Mouse (Mus musculus) cerebellum, adult 8-10 months (tissue): ENCODE results near the gene Mrps14.

Source experiments
- DNase-seq: peaks from one replicate; pipeline ENCODE4 v3.0.0; 2022

The Mrps14 gene

DNA sequence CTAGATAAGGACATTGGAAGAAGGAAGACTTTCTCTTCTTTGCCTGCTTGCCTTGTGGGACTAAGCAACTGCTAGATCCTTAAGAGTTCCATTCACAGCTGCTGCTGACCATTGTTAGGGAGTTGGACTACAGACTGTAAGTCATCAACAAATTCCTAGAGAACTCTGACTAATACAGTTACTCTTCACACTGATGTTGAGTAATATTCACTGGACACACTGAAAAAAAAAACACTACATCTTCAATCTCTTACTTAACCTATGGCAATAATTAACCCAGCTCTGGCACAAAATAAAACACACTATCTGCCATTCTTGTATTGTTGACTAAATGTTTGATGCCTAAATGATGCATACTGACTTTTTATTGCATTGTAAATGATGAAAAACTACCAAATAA, 32.8 kb downstream of the Mrps14 start:
- DNase-seq, result no peak

DNA sequence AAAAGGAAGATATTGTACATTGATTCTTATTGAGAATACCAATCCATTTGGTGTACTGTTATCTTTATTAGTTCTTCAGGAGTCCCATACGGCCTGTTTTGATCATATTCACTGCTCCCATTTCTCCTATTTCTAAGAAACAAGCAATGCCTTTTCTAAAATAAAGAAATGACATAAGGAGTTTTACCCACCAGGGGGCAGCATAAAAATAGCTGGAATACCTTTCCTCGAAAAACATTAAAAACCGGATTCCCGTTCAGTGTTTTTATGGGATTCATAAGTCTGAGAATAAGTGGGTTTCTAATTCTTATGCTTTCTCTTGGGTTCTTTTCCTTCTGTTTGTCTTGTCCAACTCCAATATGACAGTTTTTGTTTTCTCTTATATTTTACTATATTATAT, 36.0 kb downstream of the Mrps14 start:
- peak; percentile 62 for DNase-seq

DNA sequence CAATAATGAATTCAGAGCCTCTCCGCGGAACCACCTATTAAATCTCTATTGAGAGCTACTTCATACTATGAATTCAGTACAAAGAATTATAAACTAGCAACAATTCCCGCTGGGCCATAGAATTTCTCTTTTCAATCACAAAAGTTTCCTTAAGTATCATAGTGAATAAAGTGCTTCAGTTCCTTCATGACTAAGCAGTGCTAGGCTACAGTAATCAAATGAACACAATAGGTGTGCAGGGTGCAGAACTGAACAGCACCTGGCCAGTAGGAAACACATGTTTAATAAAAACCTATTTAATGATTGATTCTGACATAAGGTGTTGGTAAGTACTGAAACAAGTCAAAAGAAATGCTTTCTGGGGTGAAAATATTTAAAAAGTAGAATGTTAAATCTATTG, 37.1 kb downstream of the Mrps14 start:
- DNase-seq, result no peak

DNA sequence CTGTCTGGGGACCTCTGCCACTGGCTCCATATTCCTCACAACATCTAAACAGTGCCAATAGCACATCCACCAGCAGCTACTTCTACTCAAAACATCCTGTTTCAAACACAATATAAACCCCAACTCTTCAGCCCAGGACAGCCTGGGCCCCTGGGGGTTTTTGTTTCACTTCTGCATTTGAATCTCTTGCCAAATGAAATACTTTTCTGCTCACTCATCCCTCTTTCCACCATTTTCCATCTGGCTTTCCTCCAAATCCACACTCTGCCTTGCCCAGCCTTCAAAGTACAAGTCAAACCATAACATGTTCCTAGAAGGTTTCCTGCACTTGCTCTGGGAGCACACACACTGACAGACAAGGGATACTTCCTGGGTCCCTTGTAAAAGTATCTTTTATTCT, 38.9 kb downstream of the Mrps14 start:
- no peak for DNase-seq

DNA sequence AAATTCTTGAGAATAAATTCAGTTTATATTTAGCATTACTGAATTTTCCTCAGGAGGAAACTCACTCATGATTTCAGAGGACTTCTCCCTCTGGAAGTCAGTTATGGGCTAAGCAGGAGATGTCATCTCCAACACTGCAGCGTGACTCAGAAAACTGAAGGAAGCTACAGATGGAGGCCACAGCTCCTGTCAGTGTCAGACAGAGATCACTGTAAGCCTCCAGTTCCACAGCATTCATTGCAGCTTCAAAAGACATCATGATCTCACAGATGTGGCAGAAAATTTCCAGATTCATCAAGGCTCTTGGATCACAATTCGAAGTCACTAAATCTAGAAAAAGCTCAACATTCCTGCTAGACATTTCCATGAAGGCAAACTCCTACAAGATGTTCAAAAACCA, 43.0 kb downstream of the Mrps14 start:
- no peak for DNase-seq

DNA sequence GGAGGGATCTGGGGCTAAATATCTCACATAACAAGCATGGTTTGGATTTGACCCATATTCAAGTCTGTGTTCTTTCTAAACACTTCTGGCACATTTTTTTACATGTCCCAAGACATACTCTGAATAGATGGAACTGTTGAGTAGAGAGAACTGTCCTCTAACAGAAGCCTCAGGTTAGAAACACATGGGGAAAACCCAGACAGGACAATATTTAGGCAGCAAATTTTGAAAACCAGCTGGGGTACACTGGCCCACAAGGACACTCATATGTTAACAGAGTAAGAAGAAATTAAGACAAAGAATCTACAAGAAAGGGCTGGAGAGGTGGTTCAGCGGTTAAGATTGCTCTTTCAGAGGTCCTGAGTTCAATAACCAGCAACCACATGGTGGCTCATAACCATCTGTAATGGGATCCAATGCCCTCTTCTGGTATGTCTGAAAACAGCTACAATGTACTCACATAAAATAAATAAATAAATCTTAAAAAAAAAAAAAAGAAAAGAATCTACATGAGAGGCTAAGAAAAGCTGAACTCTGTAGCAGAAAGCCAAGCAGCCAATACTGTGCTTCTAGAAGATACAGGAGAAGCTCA, 43.9 kb downstream of the Mrps14 start:
- no peak for DNase-seq

DNA sequence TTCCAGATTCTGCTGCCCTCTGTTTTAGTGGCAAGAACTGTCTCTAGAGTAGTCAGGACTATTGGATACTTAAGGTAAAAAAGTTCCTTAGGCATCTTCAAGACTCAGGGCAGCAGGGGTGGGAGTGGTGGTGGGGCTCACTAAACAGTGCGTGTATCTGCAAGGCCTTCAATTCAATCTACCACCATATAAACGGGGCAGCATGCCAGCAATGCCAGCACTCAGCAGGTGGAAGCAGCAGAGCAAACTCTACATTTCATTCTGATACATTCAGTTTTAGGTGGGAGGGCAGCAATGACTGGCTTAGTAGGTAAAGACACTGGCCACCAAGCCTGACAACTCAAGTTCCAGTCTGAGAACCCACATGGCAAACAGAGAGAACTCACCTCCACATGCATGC, 45.1 kb downstream of the Mrps14 start:
- DNase-seq, result no peak

DNA sequence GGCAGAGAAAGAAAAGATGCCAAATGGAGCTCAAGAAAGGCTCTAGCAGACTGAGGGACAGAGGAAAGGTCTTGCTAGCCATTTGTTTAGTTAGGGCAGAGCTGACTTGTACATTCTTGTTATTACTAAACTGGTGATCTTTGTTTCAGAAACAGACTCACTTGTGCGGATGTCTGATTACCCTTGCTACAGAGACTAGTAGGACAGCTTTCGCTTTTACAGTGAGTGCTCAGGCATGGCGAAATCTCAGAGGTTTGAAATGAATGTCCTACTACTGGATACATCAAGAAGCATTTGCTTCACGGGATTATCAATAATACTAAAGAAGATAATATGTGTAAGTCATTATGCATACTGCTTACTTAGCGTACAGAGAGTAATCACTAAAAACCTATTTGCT, 49.7 kb downstream of the Mrps14 start:
- DNase-seq, result no peak

DNA sequence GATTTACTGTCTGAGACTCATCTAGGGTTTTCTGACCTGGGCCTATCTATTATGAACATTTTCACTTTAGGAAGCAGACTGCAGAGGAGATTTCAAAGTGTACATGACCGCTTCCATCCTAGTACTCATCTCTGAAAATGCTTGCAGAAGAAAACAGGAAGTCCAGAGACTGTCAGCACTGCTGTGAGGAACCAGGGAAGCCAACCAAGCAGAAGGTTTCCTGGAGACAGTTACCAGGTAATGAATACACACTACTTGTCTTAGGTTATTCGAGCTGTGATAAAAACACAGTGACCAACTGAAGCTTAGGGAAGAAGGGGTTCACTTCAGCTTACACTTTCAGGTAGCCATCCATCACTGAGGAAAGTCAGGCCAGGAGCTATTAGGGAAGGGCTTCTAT, 50.9 kb downstream of the Mrps14 start:
- DNase-seq, result no peak

DNA sequence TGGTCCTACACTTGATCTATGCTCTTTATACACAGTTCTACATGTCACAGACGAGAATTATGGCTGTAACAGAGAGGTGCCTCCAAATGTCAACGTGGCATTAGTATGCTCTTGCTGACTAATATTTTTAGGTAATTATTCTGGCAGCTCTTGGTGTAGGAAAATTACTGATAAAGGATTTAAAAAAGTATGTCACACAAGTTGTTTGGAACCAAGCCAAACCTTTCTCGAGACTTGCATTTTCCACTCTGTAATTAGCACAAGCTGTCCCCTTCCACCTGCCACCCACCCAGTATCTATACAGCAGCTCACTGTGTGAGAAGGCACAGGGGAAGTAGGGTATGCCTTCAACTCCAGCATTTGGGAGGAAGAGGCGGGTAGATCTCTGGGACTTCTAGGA, 51.8 kb downstream of the Mrps14 start:
- no peak for DNase-seq

DNA sequence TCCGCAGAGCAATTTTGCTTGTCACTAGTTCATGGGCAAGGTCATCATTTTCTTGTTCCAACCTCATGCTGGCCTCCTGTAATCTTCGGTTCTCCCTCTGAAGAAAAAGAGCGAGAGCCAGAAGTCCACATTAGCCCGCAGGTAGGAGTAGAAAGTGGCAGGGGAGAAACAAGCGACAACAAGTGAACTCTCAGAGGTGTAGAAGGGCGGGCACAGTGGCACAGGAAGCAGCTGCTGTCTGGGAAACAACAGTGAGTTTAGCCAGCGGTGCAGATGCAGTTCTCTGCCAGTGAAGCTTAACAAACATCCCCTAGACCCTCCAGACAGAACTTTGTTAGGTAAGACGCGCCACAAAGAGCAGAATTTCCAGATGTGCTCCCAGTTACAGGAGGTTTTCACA, 52.5 kb downstream of the Mrps14 start:
- DNase-seq, result no peak

DNA sequence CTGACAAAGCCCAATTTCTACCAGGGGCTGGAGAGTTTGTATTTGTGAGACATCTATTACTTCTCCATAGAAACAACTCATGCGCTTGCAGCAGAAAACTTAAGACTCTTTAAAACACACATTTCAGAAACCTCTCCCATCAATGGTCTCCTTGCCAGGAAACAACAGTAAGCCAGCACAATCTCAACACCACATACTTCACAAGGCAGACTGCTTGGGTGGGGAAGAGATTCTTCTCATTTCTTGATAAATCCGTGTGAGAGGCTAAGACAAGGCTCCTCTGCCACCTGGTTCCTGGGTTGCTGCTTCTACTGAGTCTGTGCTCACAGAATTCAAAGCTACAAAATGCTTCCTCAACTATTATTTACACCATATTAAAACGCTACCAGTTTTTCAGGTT, 54.8 kb downstream of the Mrps14 start:
- no peak for DNase-seq

DNA sequence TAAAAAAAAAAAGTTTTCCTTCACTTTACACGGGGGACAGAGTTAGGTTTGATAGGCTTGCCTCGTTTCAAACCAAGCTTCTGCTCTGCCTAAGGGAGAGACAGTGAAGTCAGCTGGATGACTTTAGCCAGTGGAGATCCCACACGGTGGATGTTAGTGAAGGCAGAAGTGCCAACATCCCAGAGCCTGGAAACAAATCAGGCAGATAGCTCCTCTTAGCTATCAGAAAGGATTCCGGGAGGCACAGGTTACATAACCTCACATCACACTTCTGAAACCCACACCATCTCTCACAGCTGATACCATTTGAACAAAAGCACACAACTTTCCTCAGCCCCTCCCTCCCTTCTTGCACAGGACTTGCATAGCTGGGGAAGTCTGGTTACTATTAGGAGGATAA, 55.8 kb downstream of the Mrps14 start:
- no peak for DNase-seq

DNA sequence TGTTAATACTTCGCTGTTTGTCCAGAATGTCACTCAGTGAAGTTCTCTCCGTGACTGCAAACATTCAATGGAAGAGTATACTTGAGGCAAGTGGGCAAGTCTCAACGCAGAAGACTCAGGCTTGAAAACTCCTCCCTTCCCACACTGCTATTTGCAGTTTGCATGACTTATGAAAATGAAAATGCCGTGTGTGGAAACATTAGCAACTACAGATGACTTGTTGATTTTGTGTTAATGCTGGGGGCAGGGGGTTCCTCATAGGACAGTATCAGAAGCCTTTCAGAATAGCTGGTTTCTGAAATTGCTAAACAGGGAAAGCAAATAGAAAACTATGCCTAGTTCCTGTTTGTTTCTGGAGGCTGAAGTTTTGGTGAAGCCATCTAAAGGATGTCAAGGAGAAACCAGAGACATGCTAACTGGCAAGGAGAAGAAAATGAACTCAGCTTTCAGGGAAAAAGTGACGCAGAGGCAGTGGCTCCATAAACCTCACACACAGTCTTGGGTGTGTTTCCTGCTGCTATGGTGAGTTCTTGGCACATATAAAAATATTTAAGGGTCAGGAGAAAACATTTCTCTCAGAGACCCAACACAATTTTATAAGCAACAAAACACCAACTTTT, 56.5 kb downstream of the Mrps14 start:
- DNase-seq, result no peak
